ENCODE assay signal across 8 mouse cellular contexts in genomic region chr2:164460745-164461551, GRCm38 (mm10). TPM values are rescaled to one million over a fixed set of nuclear protein-coding genes. Genes with fewer than 3 reads are reported as not detected.
DNase-seq lines count a peak whose midpoint lies in the region; ATAC-seq lines count a peak whose summit lies in the region.

Gm20458 (plus strand) TSS chr2:164460967.

- peak; percentile 87 for ATAC-seq in inflammation-experienced regulatory T-cells, adult 6 months
- peak; percentile 98 for ATAC-seq in megakaryocyte-erythroid progenitor cell, adult 5-6 weeks (replicated peaks; ENCODE audit: low FRiP score, low TSS enrichment, poor library complexity, severe bottlenecking)

- peak; percentile 98 to 99 for DNase-seq in adrenal gland, adult (ENCODE audit: inconsistent age in 2 of 2, low spot score in 1 of 2)
- DNase-seq in embryo, embryonic 10.5 days (ENCODE audit: low spot score) = peak; percentile 98
- peak; percentile 97 for DNase-seq in gastrocnemius, postnatal 14 days
- DNase-seq in left cerebral cortex, postnatal 10 days (ENCODE audit: extremely low spot score in 1 of 2, low spot score in 2 of 2) = peak; percentile 97
- peak; percentile 97 for DNase-seq in right cerebral cortex, postnatal 25 days
- DNase-seq in urinary bladder, postnatal 4 days (ENCODE audit: low spot score in 2 of 2) = peak; percentile 94 to 95

- intact Hi-C loops in gastrocnemius, postnatal 14 days (cut with DNase I; ENCODE audit: low total_unique reads) = loop anchor here (5.0 kb wide), 1 partner anchor 44 kb away; no protein-coding TSS in a partner anchor
- intact Hi-C loops in left cerebral cortex, postnatal 10 days (cut with DNase I) = no loop called here

RNA-seq across cellular contexts. Expression of gene Gm20458, which starts in this region (rescaled TPM):
- total RNA-seq in gastrocnemius, postnatal 14 days (2021) = 1 to 10 TPM in 1 of 2 experiments, under 1 TPM in 1; 0.62 to 2.6 TPM
- 1 to 10 TPM in 1 of 3 experiments, not detected in 2; 4.5 TPM for polyA plus RNA-seq in inflammation-experienced regulatory T-cells, adult 6 months (2017; shearing (Covaris generic))
- 1 to 10 TPM; 2.2 to 6.0 TPM for total RNA-seq in left cerebral cortex, postnatal 10 days (2021)
- not detected in 2 replicates for total RNA-seq in megakaryocyte-erythroid progenitor cell, adult 5-6 weeks (2014; fragmentation: Nextera tagmentation)
- not detected in 2 replicates for total RNA-seq in megakaryocyte-erythroid progenitor cell, adult 5-6 weeks (2017)

Comparison
In these comparisons a context has a peak if more than half of its experiments do, and no peak if none do; other contexts are left out.
1. Peak in every context shown above with its lines: DNase-seq and ATAC-seq.
2. Peak in ATAC-seq in megakaryocyte-erythroid progenitor cell, adult 5-6 weeks; RNA of the gene not detected or under 1 TPM.